Mouse (Mus musculus): ENCODE data around the gene Vmn1r231.

Gene Vmn1r231

DNA sequence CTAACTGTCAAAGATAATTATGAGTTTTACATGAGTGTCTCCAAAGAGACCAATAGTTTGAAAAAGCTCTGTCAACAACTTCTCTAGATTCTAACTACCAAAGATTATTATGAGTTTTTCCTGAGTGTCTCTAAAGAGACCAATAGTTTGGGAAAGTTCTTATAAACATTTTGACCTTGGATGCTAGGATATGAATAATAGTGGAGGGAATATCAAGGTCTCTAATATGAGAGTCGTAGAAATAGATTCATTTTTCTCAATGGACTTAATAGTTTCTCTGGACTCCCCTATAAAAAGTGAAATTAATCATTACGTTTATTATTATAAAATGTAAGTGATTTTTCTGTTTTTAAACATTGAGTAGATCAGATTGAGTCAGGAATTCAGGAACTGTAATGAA, at the start of gene Vmn1r231:
Gene Vmn1r231, minus strand, starts transcription at position 101 of the 400 bp plus-strand sequence.
- DNase-seq, result no peak

DNA sequence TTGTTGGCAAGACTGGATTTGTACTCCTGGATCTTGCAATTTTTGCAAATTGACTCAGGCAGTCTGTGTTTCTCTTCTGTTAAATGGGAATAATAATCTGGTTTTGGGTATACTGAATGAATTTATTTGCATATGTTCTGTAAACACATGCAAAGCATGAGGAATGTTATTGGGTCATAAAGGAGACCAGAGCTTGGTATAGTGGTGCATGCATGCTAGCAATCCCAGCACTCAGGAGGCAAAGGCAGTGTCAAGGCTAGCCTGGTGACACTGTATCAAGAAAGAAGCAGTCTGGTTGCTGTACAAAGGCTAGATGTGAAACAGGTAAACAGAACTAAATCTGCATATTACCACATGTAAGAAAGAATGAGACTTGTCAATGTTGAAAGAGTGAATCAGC, 41.7 kb upstream of the Vmn1r231 start:
- DNase-seq, result no peak

DNA sequence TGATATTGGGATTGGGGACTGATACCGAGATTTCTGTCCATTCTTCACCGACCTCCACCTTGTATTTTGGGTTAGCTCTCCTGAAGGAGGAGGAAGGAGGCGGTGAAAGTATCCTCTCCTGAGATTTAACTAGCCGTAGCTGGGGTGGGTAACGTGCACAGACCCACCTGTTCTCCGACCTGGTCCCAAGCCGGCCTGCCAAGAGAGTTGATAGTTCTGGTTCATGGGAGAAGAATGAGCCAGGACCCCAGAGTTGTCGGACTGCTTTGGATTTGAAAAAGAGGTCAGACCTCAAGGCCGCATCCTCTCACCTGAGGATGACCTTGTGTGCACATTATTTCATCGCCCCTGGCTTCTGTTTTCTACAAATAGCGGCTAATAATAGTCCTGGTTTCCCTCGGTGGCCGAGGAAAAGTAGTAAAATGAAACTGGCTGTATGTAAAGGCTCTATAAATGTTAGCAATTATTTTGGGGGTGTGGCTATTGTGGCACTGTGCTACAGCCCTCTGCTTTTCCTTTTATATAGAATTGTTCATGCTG, 41.2 kb upstream of the Vmn1r231 start:
- DNase-seq, result no peak

DNA sequence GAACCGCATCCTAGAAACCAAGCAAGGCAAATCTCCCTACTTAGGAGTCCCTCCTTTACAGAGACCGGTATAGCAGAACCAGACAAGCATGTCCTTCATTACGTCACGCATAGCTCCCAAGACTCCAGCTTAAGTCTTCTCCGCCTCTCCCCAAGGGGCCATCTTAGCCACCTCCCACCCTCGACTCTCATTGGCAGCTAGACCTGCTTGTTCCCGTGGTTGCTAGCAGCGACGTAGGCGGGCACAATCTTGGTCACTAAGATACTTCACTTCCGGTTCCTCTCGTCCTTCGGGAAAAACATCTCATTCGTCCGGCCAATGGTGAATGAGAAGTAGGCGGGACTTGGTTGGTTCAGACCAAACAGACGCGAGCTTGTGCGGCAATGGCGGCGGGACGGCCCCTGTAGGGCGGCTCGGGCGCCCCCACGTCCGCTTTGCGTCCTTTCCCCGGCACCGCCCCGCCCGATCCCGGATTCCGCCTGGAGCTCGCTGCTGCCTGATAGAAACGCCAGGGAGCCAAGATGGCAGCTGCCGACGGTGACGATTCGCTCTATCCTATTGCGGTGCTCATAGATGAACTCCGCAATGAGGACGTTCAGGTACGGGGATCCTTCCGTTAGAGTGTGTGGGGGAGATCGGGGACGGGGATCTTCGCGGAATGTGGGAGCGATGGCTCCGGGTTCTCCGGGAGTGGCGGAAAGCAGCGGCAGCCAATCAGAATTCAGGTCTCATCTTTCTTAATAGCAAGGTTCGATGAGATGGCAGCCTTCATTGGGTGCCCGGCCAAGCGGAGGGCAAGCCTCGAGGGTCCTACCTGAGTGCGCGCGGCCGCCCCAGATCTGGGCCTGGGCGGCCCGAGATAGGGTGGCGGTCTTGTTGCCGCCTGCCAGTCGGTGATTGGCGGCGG, 40.3 kb upstream of the Vmn1r231 start, which contains the start of gene Ppp2r1a:
Gene Ppp2r1a, plus strand, starts transcription at position 327 of the 907 bp plus-strand sequence.
- peak; percentile 98 to 99 for DNase-seq

DNA sequence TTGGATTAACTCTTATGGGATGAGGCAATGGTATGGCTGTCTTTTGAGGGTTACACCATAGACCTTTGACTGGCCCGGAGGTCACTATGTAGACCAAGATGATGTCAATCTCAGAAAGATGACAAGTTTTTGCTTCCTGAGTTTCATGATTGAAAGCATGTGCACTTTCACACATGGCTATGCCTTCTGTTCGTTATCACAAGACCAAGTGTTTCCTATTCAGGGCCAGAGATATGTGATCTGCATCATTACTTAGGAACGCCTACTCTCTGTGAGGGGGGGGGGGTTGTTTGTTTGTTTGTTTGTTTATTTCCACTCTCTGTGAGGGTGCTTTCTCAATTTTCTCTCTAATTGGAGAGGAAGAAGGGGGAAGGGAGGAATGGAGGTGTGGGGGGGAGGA, 39.3 kb upstream of the Vmn1r231 start:
- no peak for DNase-seq

DNA sequence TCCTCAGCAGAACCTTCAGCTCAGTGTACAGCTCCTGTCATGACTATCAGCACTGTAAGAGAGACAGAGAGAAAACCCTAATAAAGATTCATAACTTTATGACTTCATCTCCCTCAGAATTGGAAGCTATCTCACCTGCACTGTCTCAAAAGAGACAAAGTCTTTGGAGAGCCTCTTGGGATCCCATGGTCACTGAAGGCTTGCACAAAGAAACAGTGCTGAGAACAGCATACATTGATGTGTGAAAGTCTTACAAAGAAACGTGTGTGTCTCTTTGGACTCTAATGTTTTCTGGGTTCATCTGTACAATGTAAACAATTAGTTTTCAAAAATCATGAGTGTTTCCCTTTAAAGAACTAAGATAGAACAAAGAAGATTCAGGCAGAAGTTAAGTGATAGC, 14.7 kb upstream of the Vmn1r231 start, which contains the start of gene Vmn1r232:
Gene Vmn1r232, minus strand, starts transcription at position 101 of the 400 bp plus-strand sequence.
- no peak for DNase-seq

DNA sequence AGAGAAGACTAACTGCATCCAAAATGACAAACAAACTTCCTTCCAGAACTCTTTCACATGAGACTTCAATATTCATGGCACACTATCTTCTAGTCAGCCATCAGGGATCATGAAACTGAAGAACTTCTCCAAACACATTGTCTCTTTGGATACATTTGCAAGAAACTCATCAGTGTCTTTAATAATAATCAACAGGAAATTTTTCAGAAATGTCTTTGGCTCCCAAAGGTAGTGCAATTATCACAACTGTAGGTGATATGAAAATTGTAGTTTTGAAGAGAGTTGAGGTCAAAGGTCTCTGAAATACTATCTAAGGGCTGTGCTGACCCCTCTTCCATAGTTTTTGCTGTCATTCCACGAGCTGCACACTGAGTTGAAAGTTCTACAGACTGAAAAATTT, 64.7 kb downstream of the Vmn1r231 start, which contains the start of gene Vmn1r230:
Gene Vmn1r230, plus strand, starts transcription at position 301 of the 400 bp plus-strand sequence.
- DNase-seq, result no peak

Measured in cerebellum, postnatal 10 days (tissue).